Comparison of ENCODE assay signal across 23 mouse cellular contexts in genomic region chr5:151026069-151026468, GRCm38 (mm10).
DNase-seq lines count a peak whose midpoint lies in the region; ATAC-seq and TF ChIP-seq lines count a peak whose summit lies in the region.
"Had no signal": no experiment of that assay in that cellular context is flagged by ENCODE, and none has a peak within 500 bp of the region (broad histone marks: within the 10 kb centered on the region; RNA-seq: fewer than 3 reads in every experiment).

No protein-coding gene starts in this region.

- ATAC-seq in limb, embryonic 11.5 days (ENCODE audit: insufficient number of reproducible peaks, low FRiP score, low TSS enrichment, low read depth) = no peak
- ATAC-seq: activated CD4-positive, CD25-positive, alpha-beta regulatory T cell, adult 4 months; forebrain, embryonic 15.5 days; hindbrain, embryonic 16.5 days; intestine, embryonic 15.5 days had no signal

- TF ChIP-seq POLR2A in thymus, adult 2 months (IDR thresholded peaks at IDR 0.05; ENCODE audit: control insufficient read depth, extremely low read depth, insufficient read depth, low read length, poor library complexity) = no peak

- H3K4me3 ChIP-seq in layer of hippocampus, adult 2 months = no peak overlapping the region
- H3K4me3 ChIP-seq in brown adipose tissue, adult 24 weeks (ENCODE audit: insufficient read depth, low read depth, low read length) = no peak overlapping the region
- no peak overlapping the region for H3K4me3 ChIP-seq in limb, embryonic 11.5 days (ENCODE audit: low read depth, low read length)
- no peak overlapping the region for H3K4me3 ChIP-seq in thymus, adult 2 months (ENCODE audit: control insufficient read depth, insufficient read depth, low read length)
- H3K4me3 ChIP-seq: forebrain, embryonic 15.5 days; heart, embryonic 15.5 days; hindbrain, embryonic 10.5 days; hindbrain, embryonic 13.5 days; intestine, embryonic 15.5 days had no signal

- WGBS in limb, embryonic 11.5 days = 88% methylated on average over 4 of the region's 4 CpGs
- WGBS in thymus, adult 2 months = 84% methylated on average over 4 of the region's 4 CpGs

- H3K36me3 ChIP-seq in limb, embryonic 11.5 days (ENCODE audit: control insufficient read depth, insufficient read depth, low read length) = no peaks in the 10 kb centered on the region
- H3K36me3 ChIP-seq in thymus, adult 2 months (ENCODE audit: control insufficient read depth, insufficient read depth, low read length) = no peaks in the 10 kb centered on the region
- H3K36me3 ChIP-seq: forebrain, embryonic 15.5 days; heart, embryonic 15.5 days; hindbrain, embryonic 10.5 days; hindbrain, embryonic 13.5 days; intestine, embryonic 15.5 days had no signal

- intact Hi-C loops in heart, postnatal 36 days (cut with DNase I) = no loop called here

- H3K27me3 ChIP-seq in limb, embryonic 11.5 days (ENCODE audit: control insufficient read depth, insufficient read depth, low read length) = no peaks in the 10 kb centered on the region
- no peaks in the 10 kb centered on the region for H3K27me3 ChIP-seq in thymus, adult 2 months (ENCODE audit: control insufficient read depth, insufficient read depth, low read length)
- H3K27me3 ChIP-seq: forebrain, embryonic 15.5 days; heart, embryonic 15.5 days; hindbrain, embryonic 13.5 days; intestine, embryonic 15.5 days had no signal

- H3K9ac ChIP-seq in limb, embryonic 11.5 days (ENCODE audit: low read length) = no peak overlapping the region
- H3K9ac ChIP-seq: forebrain, embryonic 15.5 days; heart, embryonic 15.5 days; hindbrain, embryonic 13.5 days; intestine, embryonic 15.5 days had no signal

- peaks cover 8% of the 10 kb centered on the region for H3K4me1 ChIP-seq in brown adipose tissue, adult 24 weeks (ENCODE audit: control insufficient read depth, insufficient read depth, insufficient read length, low read length)
- peaks cover 13% of the 10 kb centered on the region; the same call in 1 of the 2 replicates for H3K4me1 ChIP-seq in limb, embryonic 11.5 days (ENCODE audit: control insufficient read depth, insufficient read depth, low read length)
- no peaks in the 10 kb centered on the region for H3K4me1 ChIP-seq in thymus, adult 2 months (replicated peaks; ENCODE audit: control insufficient read depth, insufficient read depth, low read length)

- H3K4me2 ChIP-seq in limb, embryonic 11.5 days (ENCODE audit: low read depth, severe bottlenecking) = no peak overlapping the region
- H3K4me2 ChIP-seq: forebrain, embryonic 15.5 days; heart, embryonic 11.5 days; heart, embryonic 15.5 days; hindbrain, embryonic 13.5 days; intestine, embryonic 15.5 days had no signal

- peak overlapping the region; percentile 73 for H3K27ac ChIP-seq in layer of hippocampus, adult 2 months
- H3K27ac ChIP-seq in brown adipose tissue, adult 24 weeks (replicated peaks; ENCODE audit: low read depth, low read length) = peak overlapping the region; percentile 33; the same call in 1 of the 2 replicates
- peak overlapping the region; percentile 42; the same call in 1 of the 2 replicates for H3K27ac ChIP-seq in limb, embryonic 11.5 days (replicated peaks; ENCODE audit: low read depth, low read length)
- no peak overlapping the region for H3K27ac ChIP-seq in thymus, adult 2 months (ENCODE audit: control insufficient read depth, insufficient read depth, low read length)
- H3K27ac ChIP-seq: heart, embryonic 15.5 days; hindbrain, embryonic 10.5 days; hindbrain, embryonic 13.5 days; intestine, embryonic 15.5 days had no signal

- peak; percentile 91 for DNase-seq in heart, adult 11 months
- DNase-seq in heart, postnatal 36 days = no peak
- DNase-seq in layer of hippocampus, adult 2 months (ENCODE audit: low spot score in 2 of 2) = no peak
- DNase-seq in layer of hippocampus, adult 18-20 months (ENCODE audit: low spot score in 2 of 2) = no peak
- no peak for DNase-seq in limb, embryonic 11.5 days (ENCODE audit: low spot score)
- no peak for DNase-seq in ovary, adult 18-20 months (ENCODE audit: low spot score)
- DNase-seq in thymus, adult 2 months = no peak
- DNase-seq: adrenal gland, adult 8-10 months; adrenal gland, postnatal 25 days; cerebellum, adult 18-20 months; cerebellum, adult 9-10 months; cerebellum, postnatal 14 days; gastrocnemius, postnatal 25 days; heart, postnatal 14 days had no signal

- TF ChIP-seq CTCF in layer of hippocampus, adult 2 months (conservative IDR thresholded peaks at IDR 0.05) = no peak
- TF ChIP-seq CTCF in thymus, adult 2 months (IDR thresholded peaks at IDR 0.05; ENCODE audit: borderline replicate concordance, control insufficient read depth, extremely low read depth, insufficient read depth, low read length, poor library complexity) = no peak

- H3K9me3 ChIP-seq in limb, embryonic 11.5 days (ENCODE audit: control insufficient read depth, low read length) = no peaks in the 10 kb centered on the region
- H3K9me3 ChIP-seq: forebrain, embryonic 15.5 days; heart, embryonic 15.5 days; hindbrain, embryonic 10.5 days; hindbrain, embryonic 13.5 days; intestine, embryonic 15.5 days had no signal
